Mouse (Mus musculus): Measurements from ENCODE around the gene Eif4e3.

DNA sequence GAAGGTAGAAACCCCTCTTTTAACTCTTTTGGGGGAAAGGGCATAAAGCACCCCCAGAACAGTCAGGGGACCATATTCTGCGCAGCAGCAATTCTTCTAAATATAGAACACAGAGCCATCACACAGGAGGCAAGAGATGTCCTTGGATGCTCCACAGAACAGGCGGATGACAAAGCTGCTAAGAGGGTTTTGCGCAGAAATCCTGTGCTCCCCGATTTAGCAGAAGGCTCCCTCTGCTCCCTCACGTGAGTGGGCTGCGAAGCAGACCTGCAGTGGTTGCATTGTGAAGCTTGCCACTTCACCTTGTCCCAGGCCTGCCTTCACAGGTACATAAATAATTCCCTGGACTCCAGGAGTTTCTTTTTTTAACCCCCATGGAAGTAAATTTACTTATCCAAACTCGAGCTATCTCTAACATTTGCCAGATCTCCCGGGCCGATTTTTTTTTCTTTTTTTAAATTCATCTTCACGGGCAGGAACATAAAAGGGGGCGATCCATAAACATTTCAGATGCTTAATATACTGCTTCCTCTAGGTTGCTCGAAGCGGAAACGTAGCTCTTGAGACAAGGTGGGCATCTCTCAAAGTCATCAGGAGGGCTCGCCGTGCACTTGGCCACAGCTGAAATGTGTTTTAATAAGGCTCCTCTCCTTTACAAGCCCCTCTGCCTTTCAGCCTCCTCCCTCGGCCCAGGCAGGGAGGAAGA, 51.9 kb downstream of the Eif4e3 start:
- TF ChIP-seq CTCF (IDR thresholded peaks at IDR 0.05; ENCODE audit: low read depth) (no peak), EP300 (IDR thresholded peaks at IDR 0.05; ENCODE audit: low read depth) (no peak)
